Mouse (Mus musculus) heart, adult 2 months (tissue): ENCODE data around the gene Mepce. TPM values are rescaled to one million over a fixed set of nuclear protein-coding genes. Genes with fewer than 3 reads are reported as not detected.

Experiments
- DNase-seq, 2 experiments: peaks; one replicate each; pipeline ENCODE4 v3.0.0; 2021
- H3K27ac ChIP-seq: fragments of 200-600 bp; 2 replicates; pipeline ENCODE4 v1.8.1; 2022
- H3K27me3 ChIP-seq: fragments of 200-500 bp; 2 replicates; pipeline ENCODE4 v1.6.1; 2012; ENCODE audit warnings: mild to moderate bottlenecking, low read length, inconsistent platforms, mixed read lengths; ENCODE audit not compliant: control insufficient read depth, insufficient read depth
- H3K36me3 ChIP-seq: fragments of 200-500 bp; 2 replicates; pipeline ENCODE4 v1.6.1; 2012; ENCODE audit warnings: low read length, inconsistent platforms; ENCODE audit not compliant: control insufficient read depth, insufficient read depth
- H3K4me1 ChIP-seq: fragments of 200-500 bp; 2 replicates; pipeline ENCODE4 v1.6.1; 2011; ENCODE audit warnings: low read length; ENCODE audit not compliant: control insufficient read depth, insufficient read depth
- H3K4me3 ChIP-seq: fragments of 200-600 bp; 2 replicates; pipeline ENCODE4 v1.8.1; 2022
- H3K79me2 ChIP-seq: fragments of 200-500 bp; replicated peaks from 2 replicates; pipeline ENCODE4 v1.6.1; 2012; ENCODE audit warnings: mild to moderate bottlenecking, inconsistent platforms, low read length, moderate library complexity, mixed read lengths; ENCODE audit not compliant: control insufficient read depth, insufficient read depth
- H3K9ac ChIP-seq: fragments of 200-500 bp; 2 replicates; pipeline ENCODE4 v1.6.1; 2012; ENCODE audit warnings: low read depth, mild to moderate bottlenecking, control low read depth, inconsistent platforms, low read length, mixed read lengths
- CTCF ChIP-seq: fragments of 200-600 bp; IDR thresholded peaks from 2 replicates; pipeline ENCODE4 v1.8.1; 2022; ENCODE audit warnings: antibody characterized with exemption, mild to moderate bottlenecking, moderate library complexity
- EP300 ChIP-seq: fragments of 200-500 bp; IDR thresholded peaks from 2 replicates; pipeline ENCODE4 v1.6.1; 2011; ENCODE audit warnings: low read depth, low read length, control low read depth; ENCODE audit not compliant: insufficient read depth
- POLR2A ChIP-seq: fragments of 200-500 bp; IDR thresholded peaks from 2 replicates; pipeline ENCODE4 v1.6.1; 2011; ENCODE audit warnings: mild to moderate bottlenecking, low read depth, low read length, control low read depth; ENCODE audit not compliant: insufficient read depth
- WGBS: fragments of 180-500 bp; shearing (Covaris S2); methylation state at CpG from one replicate; pipeline ENCODE4 v1.1.7; 2018; 5-methylcytosine and 5-hydroxymethylcytosine counted together
- intact Hi-C: fragments of 180-260 bp; cut with DNase I; formaldehyde crosslinking; loops from one replicate; pipeline ENCODE4 v1.15.1; 2025
- polyA plus RNA-seq: library from polyadenylated mRNA; depleted of rRNA; stranded (reverse); fragments of >200 nt; gene quantifications from 2 replicates; pipeline ENCODE4 v1.2.3, GENCODE M21; 2012
- total RNA-seq, 2 experiments: library from RNA; stranded (reverse); gene quantifications; 2 replicates each; pipeline ENCODE4 v1.2.3; 2021

Mepce gene
- total and polyA plus RNA-seq, 3 experiments: 21.3 to 26.0 (median 24.1) TPM

DNA sequence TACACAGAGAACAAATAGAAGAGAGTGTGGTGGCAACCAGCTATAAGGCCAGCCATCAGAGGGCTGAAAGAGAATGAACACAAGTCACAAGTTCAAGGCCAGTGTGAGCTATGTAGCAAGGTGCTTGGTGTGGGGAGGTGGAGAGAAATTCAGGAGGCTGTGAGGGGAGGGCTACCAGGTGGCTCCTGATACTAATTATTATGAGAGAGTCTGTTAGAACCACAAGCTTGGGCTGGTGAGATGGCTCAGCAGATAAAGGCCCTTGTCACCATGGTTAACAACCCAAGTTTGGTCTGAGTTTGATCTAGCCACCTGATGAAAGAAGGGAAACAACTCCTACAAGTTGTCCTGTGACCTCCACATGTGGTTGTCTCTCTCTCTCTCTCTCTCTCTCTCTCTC lies 14.7 kb downstream of the Mepce start:
- intact Hi-C loops: no loop called here
- Histone ChIP-seq H3K9ac (no peak overlapping the region), H3K4me3 (no peak overlapping the region), H3K27ac (no peak overlapping the region), H3K4me1 (no peaks in the 10 kb centered on the region), H3K36me3 (no peaks in the 10 kb centered on the region), H3K79me2 (no peaks in the 10 kb centered on the region), H3K27me3 (no peaks in the 10 kb centered on the region)
- TF ChIP-seq EP300 (no peak), CTCF (no peak), POLR2A (no peak)
- no peak for DNase-seq

DNA sequence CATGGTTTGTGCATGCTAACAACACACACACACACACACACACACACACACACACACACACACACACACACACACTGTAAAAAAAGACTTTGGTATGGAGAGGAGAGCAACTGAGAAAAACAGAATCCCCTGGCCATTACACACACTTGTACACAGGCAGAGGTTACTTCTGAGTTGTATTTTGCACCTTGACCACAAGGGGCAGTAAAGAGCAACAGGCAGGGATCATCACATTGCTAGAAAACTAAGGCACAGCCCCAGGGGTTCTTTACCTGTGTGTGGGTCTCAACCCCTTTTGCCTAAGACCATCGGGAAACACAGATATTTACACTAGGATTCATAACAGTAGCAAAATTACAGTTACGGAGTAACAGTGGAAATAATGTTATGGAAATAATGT lies 16.7 kb downstream of the Mepce start:
- H3K27me3 ChIP-seq: no peaks in the 10 kb centered on the region
- H3K4me1 ChIP-seq: no peaks in the 10 kb centered on the region
- no peak overlapping the region for H3K9ac ChIP-seq
- TF ChIP-seq POLR2A: no peak
- no peak for TF ChIP-seq EP300
- TF ChIP-seq CTCF: peak; percentile 78
- H3K4me3 ChIP-seq: no peak overlapping the region
- intact Hi-C loops: no loop called here
- H3K36me3 ChIP-seq: no peaks in the 10 kb centered on the region
- no peaks in the 10 kb centered on the region for H3K79me2 ChIP-seq
- WGBS: 38% methylated on average over 2 of the region's 2 CpGs
- DNase-seq: no peak
- H3K27ac ChIP-seq: no peak overlapping the region

- WGBS: 74% methylated on average over 1 of the region's 1 CpGs
- Histone ChIP-seq H3K4me1 (no peaks in the 10 kb centered on the region), H3K9ac (no peak overlapping the region), H3K27ac (no peak overlapping the region), H3K79me2 (no peaks in the 10 kb centered on the region), H3K4me3 (no peak overlapping the region), H3K27me3 (no peaks in the 10 kb centered on the region), H3K36me3 (no peaks in the 10 kb centered on the region)
- no peak for TF ChIP-seq CTCF
- TF ChIP-seq POLR2A: no peak
- TF ChIP-seq EP300: no peak
- no peak for DNase-seq
- intact Hi-C loops: no loop called here
Measured at GRCm38 (mm10) chr5:137768475-137768874, 19.0 kb downstream of the Mepce start.

- 62% methylated on average over 3 of the region's 3 CpGs for WGBS
- no peaks in the 10 kb centered on the region for H3K27me3 ChIP-seq
- intact Hi-C loops: no loop called here
- H3K27ac ChIP-seq: no peak overlapping the region
- H3K36me3 ChIP-seq: no peaks in the 10 kb centered on the region
- no peaks in the 10 kb centered on the region for H3K4me1 ChIP-seq
- H3K4me3 ChIP-seq: no peak overlapping the region
- no peak overlapping the region for H3K9ac ChIP-seq
- H3K79me2 ChIP-seq: no peaks in the 10 kb centered on the region
- no peak for DNase-seq
- TF ChIP-seq EP300: no peak
- TF ChIP-seq CTCF: peak; percentile 72
Measured at GRCm38 (mm10) chr5:137766270-137766669, 21.2 kb downstream of the Mepce start.

- DNase-seq: no peak
- TF ChIP-seq EP300: no peak
- no peak for TF ChIP-seq CTCF
- no peak for TF ChIP-seq POLR2A
- Histone ChIP-seq H3K9ac (no peak overlapping the region), H3K4me1 (peaks cover 1% of the 10 kb centered on the region; the same call in 1 of the 2 replicates), H3K27me3 (no peaks in the 10 kb centered on the region), H3K36me3 (no peaks in the 10 kb centered on the region), H3K79me2 (no peaks in the 10 kb centered on the region), H3K27ac (no peak overlapping the region), H3K4me3 (no peak overlapping the region)
- intact Hi-C loops: no loop called here
- WGBS: 58% methylated on average over 9 of the region's 9 CpGs
Measured at GRCm38 (mm10) chr5:137764609-137765340, 22.7 kb downstream of the Mepce start.

DNA sequence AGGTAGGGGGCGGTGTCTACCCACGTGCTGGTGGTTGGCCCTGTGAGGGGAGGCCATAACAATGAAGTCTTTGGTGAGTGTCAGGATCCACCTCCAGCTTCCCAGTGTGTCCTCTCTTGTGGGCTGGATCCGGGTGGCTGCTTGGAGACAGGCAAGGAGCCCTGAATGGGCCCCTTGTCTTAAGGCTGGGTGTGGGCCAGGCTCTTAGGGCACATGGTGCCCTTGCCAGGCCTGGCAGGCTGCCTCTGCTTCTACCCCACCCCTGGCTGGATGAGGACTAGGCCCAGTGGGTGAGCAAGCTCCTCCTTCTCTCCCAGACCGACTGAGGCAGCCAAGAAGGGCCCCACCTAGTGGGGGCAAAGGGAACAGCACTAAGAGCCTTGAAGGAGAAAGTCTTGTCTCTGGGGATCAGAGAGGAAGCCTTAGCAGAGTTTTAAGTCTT lies 27.5 kb downstream of the Mepce start:
- Histone ChIP-seq H3K4me1 (peaks cover 9% of the 10 kb centered on the region), H3K27ac (peak overlapping the region; percentile 58), H3K36me3 (no peaks in the 10 kb centered on the region), H3K27me3 (no peaks in the 10 kb centered on the region), H3K79me2 (no peaks in the 10 kb centered on the region), H3K4me3 (no peak overlapping the region), H3K9ac (no peak overlapping the region)
- intact Hi-C loops: loop anchor here (5.0 kb wide), 1 partner anchor 178 kb away; no protein-coding TSS in a partner anchor
- WGBS: 27% methylated on average over 4 of the region's 4 CpGs
- DNase-seq: peak; percentile 85 to 89
- TF ChIP-seq EP300 (0 out of 2 replicates have a peak, but pooled peaks have one; percentile 26), CTCF (no peak; the same call in none of the 2 replicates)
